Mouse (Mus musculus): ENCODE results near the gene Gm42906. TPM values are rescaled to one million over a fixed set of nuclear protein-coding genes. Genes with fewer than 3 reads are reported as not detected.
A peak's percentile ranks its signal among the peaks of the same experiment; 100 is the strongest.

Gm42906 gene
- polyA plus RNA-seq, 1 experiment from 2014 or later: not detected

DNA sequence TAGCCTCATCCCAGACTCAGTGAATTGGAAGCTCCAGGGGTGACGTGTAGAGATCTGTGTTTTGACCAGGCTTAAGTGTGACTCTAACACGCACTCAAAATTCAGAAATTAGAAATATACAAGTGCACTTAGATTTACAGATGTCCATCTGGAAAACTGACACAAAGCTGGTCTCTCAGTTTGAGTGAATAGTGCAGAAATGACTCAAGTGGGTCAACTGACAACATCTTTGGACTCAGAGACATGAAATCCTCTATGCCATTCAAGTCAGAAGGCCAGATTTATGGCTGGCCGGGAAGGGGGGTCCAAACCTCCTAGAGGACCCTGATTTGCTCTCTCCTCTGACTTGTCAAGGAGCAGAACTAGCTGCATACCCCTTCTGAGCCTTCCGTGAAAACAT is 279.9 kb downstream of the Gm42906 start:
- H3K4me3 ChIP-seq: no peak overlapping the region
- H3K4me2 ChIP-seq (replicated peaks): no peak overlapping the region
- peaks cover 6% of the 10 kb centered on the region for H3K4me1 ChIP-seq
- no peaks in the 10 kb centered on the region for H3K36me3 ChIP-seq
- H3K9ac ChIP-seq: no peak overlapping the region
- ATAC-seq (ENCODE audit: low FRiP score): no peak
- H3K9me3 ChIP-seq (replicated peaks): no peaks in the 10 kb centered on the region
- no peak overlapping the region for H3K27ac ChIP-seq
- 91% methylated on average over 4 of the region's 4 CpGs for WGBS
- no peaks in the 10 kb centered on the region for H3K27me3 ChIP-seq

GRCm38 (mm10) chr5:151145807-151146206 is 282.2 kb downstream of the Gm42906 start:
- Histone ChIP-seq H3K36me3 (no peaks in the 10 kb centered on the region), H3K27me3 (no peaks in the 10 kb centered on the region), H3K9me3 (replicated peaks) (no peaks in the 10 kb centered on the region), H3K4me2 (replicated peaks) (no peak overlapping the region), H3K4me1 (peaks cover 17% of the 10 kb centered on the region), H3K27ac (no peak overlapping the region), H3K9ac (no peak overlapping the region), H3K4me3 (no peak overlapping the region)
- 79% methylated on average over 5 of the region's 5 CpGs for WGBS
- ATAC-seq (ENCODE audit: low FRiP score): no peak

- no peak for ATAC-seq (ENCODE audit: low FRiP score)
- H3K4me1 ChIP-seq: peaks cover 17% of the 10 kb centered on the region
- no peaks in the 10 kb centered on the region for H3K9me3 ChIP-seq (replicated peaks)
- no peak overlapping the region for H3K4me3 ChIP-seq
- no peaks in the 10 kb centered on the region for H3K27me3 ChIP-seq
- no peak overlapping the region for H3K27ac ChIP-seq
- no peaks in the 10 kb centered on the region for H3K36me3 ChIP-seq
- no peak overlapping the region for H3K9ac ChIP-seq
- H3K4me2 ChIP-seq (replicated peaks): no peak overlapping the region
- WGBS: 73% methylated on average over 5 of the region's 5 CpGs
Measured at GRCm38 (mm10) chr5:151143955-151144354, 284.0 kb downstream of the Gm42906 start.

- H3K4me3 ChIP-seq: no peak overlapping the region
- peak; percentile 72 for ATAC-seq (ENCODE audit: low FRiP score)
- 9% methylated on average over 11 of the region's 11 CpGs for WGBS
- peaks cover 17% of the 10 kb centered on the region for H3K4me1 ChIP-seq
- H3K27me3 ChIP-seq: no peaks in the 10 kb centered on the region
- H3K9me3 ChIP-seq (replicated peaks): no peaks in the 10 kb centered on the region
- H3K9ac ChIP-seq: no peak overlapping the region
- H3K4me2 ChIP-seq (replicated peaks): no peak overlapping the region
- H3K27ac ChIP-seq: peak overlapping the region; percentile 85
- no peaks in the 10 kb centered on the region for H3K36me3 ChIP-seq
Measured at GRCm38 (mm10) chr5:151142671-151143601, 285.0 kb downstream of the Gm42906 start.

GRCm38 (mm10) chr5:151142241-151142640 is 285.7 kb downstream of the Gm42906 start:
- Histone ChIP-seq H3K4me3 (no peak overlapping the region), H3K27me3 (no peaks in the 10 kb centered on the region), H3K27ac (peak overlapping the region; percentile 85), H3K9ac (no peak overlapping the region), H3K36me3 (no peaks in the 10 kb centered on the region), H3K9me3 (replicated peaks) (no peaks in the 10 kb centered on the region), H3K4me1 (peaks cover 17% of the 10 kb centered on the region), H3K4me2 (replicated peaks) (no peak overlapping the region)
- peak; percentile 23; the same call in 1 of the 2 replicates for ATAC-seq (ENCODE audit: low FRiP score)
- WGBS: 51% methylated on average over 5 of the region's 5 CpGs

DNA sequence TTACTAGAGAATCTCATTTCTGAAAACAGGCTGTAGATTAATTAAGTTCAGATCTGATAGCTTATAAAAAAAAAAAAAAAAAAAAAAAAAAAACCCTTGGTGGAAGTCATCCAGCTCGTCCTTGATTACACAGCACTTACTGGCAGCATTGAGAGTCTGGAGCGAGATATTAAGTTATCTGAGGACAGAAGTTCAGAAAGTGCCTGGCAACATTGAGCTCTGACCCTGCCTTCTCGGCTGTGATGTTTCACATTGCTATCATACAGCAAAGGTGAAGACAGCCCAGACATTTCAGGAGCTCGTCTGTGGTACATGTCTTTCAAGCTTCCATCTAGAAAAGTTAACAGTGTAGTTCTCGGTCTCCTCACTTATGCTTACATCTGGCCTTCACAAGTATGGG is 290.1 kb downstream of the Gm42906 start:
- H3K27me3 ChIP-seq: no peaks in the 10 kb centered on the region
- H3K9ac ChIP-seq: no peak overlapping the region
- peaks cover 12% of the 10 kb centered on the region for H3K4me1 ChIP-seq
- H3K9me3 ChIP-seq (replicated peaks): no peaks in the 10 kb centered on the region
- H3K27ac ChIP-seq: no peak overlapping the region
- H3K36me3 ChIP-seq: no peaks in the 10 kb centered on the region
- no peak overlapping the region for H3K4me3 ChIP-seq
- no peak for ATAC-seq (ENCODE audit: low FRiP score)
- 89% methylated on average over 5 of the region's 5 CpGs for WGBS
- H3K4me2 ChIP-seq (replicated peaks): no peak overlapping the region

DNA sequence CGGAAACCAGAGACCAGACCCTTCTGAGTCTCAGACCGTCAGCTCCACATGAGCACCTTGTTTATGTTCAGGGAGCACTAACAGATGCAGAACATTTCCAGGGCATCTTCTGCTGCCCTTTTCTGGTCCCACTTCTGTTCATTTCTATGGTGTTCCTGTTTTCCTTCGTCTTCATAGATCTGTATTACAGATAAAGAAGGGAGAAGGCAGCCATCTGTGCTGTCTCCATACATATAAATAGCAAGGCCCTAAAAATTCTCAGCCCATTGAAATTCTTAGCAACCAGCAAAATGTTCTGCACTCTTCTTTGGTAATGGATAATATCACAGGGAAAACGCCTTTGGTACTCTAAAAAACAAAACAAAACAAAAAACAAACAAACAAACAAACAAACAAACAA is 290.7 kb downstream of the Gm42906 start:
- Histone ChIP-seq H3K9ac (no peak overlapping the region), H3K4me1 (peaks cover 8% of the 10 kb centered on the region; the same call in 1 of the 2 replicates), H3K4me2 (replicated peaks) (no peak overlapping the region), H3K27ac (no peak overlapping the region), H3K4me3 (no peak overlapping the region), H3K36me3 (no peaks in the 10 kb centered on the region), H3K27me3 (no peaks in the 10 kb centered on the region), H3K9me3 (replicated peaks) (no peaks in the 10 kb centered on the region)
- ATAC-seq (ENCODE audit: low FRiP score): no peak
- WGBS: 80% methylated on average over 4 of the region's 4 CpGs

DNA sequence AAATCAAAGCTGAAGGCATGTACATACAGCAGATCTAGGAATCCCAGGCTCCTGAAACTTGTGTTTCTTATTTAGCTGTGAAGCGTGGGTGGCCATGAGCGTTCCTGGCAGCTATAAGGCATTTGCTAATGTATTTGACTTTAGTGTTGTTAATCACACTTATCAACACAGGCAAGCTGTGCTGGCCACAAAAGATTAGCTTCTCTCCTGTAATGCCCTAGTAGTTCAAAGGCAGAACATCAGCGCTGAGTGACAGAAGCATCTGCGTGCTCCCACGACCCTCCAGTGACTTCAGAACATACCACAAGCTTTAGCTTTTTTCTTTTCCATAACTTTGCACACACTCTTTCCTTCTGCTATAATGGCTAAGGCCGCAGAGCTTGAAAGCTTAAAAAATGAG is 292.0 kb downstream of the Gm42906 start:
- no peaks in the 10 kb centered on the region for H3K9me3 ChIP-seq (replicated peaks)
- WGBS: 77% methylated on average over 6 of the region's 6 CpGs
- H3K4me2 ChIP-seq (replicated peaks): no peak overlapping the region
- no peak overlapping the region for H3K4me3 ChIP-seq
- H3K36me3 ChIP-seq: no peaks in the 10 kb centered on the region
- no peak overlapping the region for H3K27ac ChIP-seq
- ATAC-seq (ENCODE audit: low FRiP score): no peak
- H3K9ac ChIP-seq: no peak overlapping the region
- H3K27me3 ChIP-seq: no peaks in the 10 kb centered on the region
- H3K4me1 ChIP-seq: 0 out of 2 replicates have a peak, but pooled peaks cover 3% of the 10 kb centered on the region

DNA sequence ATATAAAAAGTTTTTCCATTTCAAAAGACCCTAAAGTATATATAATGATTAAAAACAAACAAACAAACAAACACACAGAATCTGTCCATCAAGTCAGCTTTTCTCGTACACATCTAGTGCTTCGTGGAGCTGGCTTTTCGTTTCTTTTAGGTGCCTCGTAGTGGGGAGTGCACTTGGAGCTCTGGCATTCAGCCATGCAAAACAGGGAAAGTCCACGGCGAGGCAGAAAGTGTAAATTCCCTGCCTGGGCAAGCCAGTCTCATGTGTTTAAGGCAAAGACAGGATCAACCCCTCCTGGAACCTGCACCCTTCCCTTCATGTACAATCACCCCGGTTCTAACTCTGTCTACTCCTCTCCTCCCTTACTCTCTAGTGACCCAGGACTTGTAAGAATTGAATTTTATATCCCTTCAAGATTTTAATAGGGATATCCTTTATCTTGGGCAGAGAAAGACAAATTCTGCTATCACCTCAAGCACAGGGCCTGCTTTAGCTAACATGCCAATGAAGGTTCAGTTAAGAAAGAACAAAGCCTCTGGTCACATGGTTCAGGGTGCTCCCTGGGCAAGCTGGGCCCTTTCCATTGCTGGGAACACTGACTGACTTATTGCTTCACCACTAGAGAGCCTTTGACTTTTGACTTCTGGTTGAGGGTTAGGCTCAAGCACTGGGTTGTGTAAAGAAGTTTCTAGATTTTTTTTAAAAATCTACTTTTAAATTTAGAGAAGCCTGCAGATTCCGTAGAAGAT is 292.7 kb downstream of the Gm42906 start:
- H3K27me3 ChIP-seq: no peaks in the 10 kb centered on the region
- no peak for ATAC-seq (ENCODE audit: low FRiP score)
- H3K4me3 ChIP-seq: no peak overlapping the region
- no peak overlapping the region for H3K27ac ChIP-seq
- no peaks in the 10 kb centered on the region for H3K9me3 ChIP-seq (replicated peaks)
- H3K4me2 ChIP-seq (replicated peaks): no peak overlapping the region
- 0 out of 2 replicates have a peak, but pooled peaks cover 3% of the 10 kb centered on the region for H3K4me1 ChIP-seq
- no peak overlapping the region for H3K9ac ChIP-seq
- 77% methylated on average over 8 of the region's 8 CpGs for WGBS
- no peaks in the 10 kb centered on the region for H3K36me3 ChIP-seq

- no peaks in the 10 kb centered on the region for H3K9me3 ChIP-seq (replicated peaks)
- H3K9ac ChIP-seq: no peak overlapping the region
- ATAC-seq (ENCODE audit: low FRiP score): no peak
- no peaks in the 10 kb centered on the region for H3K36me3 ChIP-seq
- H3K4me3 ChIP-seq: no peak overlapping the region
- no peak overlapping the region for H3K4me2 ChIP-seq (replicated peaks)
- H3K27ac ChIP-seq: no peak overlapping the region
- H3K27me3 ChIP-seq: no peaks in the 10 kb centered on the region
- 0 out of 2 replicates have a peak, but pooled peaks cover 3% of the 10 kb centered on the region for H3K4me1 ChIP-seq
- whole genome bisulfite sequencing: 86% methylated on average over 4 of the region's 4 CpGs
Measured at GRCm38 (mm10) chr5:151134202-151134601, 293.8 kb downstream of the Gm42906 start.

DNA sequence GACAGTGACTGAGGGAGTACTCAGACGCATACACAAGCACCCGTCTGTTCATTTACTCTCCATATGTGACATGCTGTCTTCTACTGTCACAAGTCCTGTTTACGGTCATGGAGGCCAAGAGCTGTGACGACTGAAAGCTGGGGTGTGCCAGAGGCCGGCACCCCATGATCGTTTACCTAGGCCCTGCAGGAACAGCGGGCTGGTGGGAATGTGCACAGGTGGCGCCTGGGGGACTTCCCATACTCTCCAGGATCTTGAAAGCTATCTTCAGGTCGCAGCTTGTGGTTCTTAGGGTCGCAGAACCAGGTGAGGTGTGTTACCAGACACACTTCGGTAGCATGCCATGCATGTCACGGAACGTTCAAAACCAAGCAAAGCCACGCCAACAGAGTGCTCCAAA is 294.2 kb downstream of the Gm42906 start:
- Histone ChIP-seq H3K4me3 (no peak overlapping the region), H3K9me3 (replicated peaks) (no peaks in the 10 kb centered on the region), H3K27me3 (no peaks in the 10 kb centered on the region), H3K27ac (no peak overlapping the region), H3K36me3 (no peaks in the 10 kb centered on the region), H3K9ac (no peak overlapping the region), H3K4me2 (replicated peaks) (no peak overlapping the region), H3K4me1 (0 out of 2 replicates have a peak, but pooled peaks cover 3% of the 10 kb centered on the region)
- ATAC-seq (ENCODE audit: low FRiP score): no peak
- WGBS: 88% methylated on average over 14 of the region's 14 CpGs

GRCm38 (mm10) chr5:151129762-151130161 is 298.2 kb downstream of the Gm42906 start:
- no peak overlapping the region for H3K27ac ChIP-seq
- no peak overlapping the region for H3K4me3 ChIP-seq
- peaks cover 2% of the 10 kb centered on the region; the same call in 1 of the 2 replicates for H3K4me1 ChIP-seq
- no peak overlapping the region for H3K4me2 ChIP-seq (replicated peaks)
- no peaks in the 10 kb centered on the region for H3K27me3 ChIP-seq
- H3K9me3 ChIP-seq (replicated peaks): no peaks in the 10 kb centered on the region
- WGBS: 84% methylated on average over 2 of the region's 2 CpGs
- no peak for ATAC-seq (ENCODE audit: low FRiP score)
- no peak overlapping the region for H3K9ac ChIP-seq
- H3K36me3 ChIP-seq: no peaks in the 10 kb centered on the region
